Comparison of ENCODE assay signal across 8 mouse cellular contexts in genomic region chr5:127243611-127244010, GRCm38 (mm10). TPM values are rescaled to one million over a fixed set of nuclear protein-coding genes. Genes with fewer than 3 reads are reported as not detected.
DNase-seq lines count a peak whose midpoint lies in the region; ATAC-seq and TF ChIP-seq lines count a peak whose summit lies in the region.

No protein-coding gene starts in this region.

- H3K4me2 ChIP-seq in heart, embryonic 12.5 days = peak overlapping the region; percentile 91
- H3K4me2 ChIP-seq in embryonic facial prominence, embryonic 15.5 days (replicated peaks) = peak overlapping the region; percentile 88
- H3K4me2 ChIP-seq in limb, embryonic 14.5 days (replicated peaks; ENCODE audit: low read depth, low read length, severe bottlenecking) = peak overlapping the region; percentile 84

- no peaks in the 10 kb centered on the region for H3K9me3 ChIP-seq in heart, embryonic 12.5 days (replicated peaks)
- no peaks in the 10 kb centered on the region for H3K9me3 ChIP-seq in embryonic facial prominence, embryonic 15.5 days (replicated peaks)
- no peaks in the 10 kb centered on the region; the same call in 1 of the 2 replicates for H3K9me3 ChIP-seq in limb, embryonic 14.5 days (ENCODE audit: control insufficient read depth, low read length)

- no peak for TF ChIP-seq POLR2A in limb, embryonic 14.5 days (IDR thresholded peaks at IDR 0.05; ENCODE audit: borderline replicate concordance, extremely low read depth, insufficient read depth, insufficient read length)

- no peaks in the 10 kb centered on the region for H3K36me3 ChIP-seq in heart, embryonic 12.5 days
- H3K36me3 ChIP-seq in embryonic facial prominence, embryonic 15.5 days = no peaks in the 10 kb centered on the region
- H3K36me3 ChIP-seq in limb, embryonic 14.5 days (ENCODE audit: control insufficient read depth, insufficient read depth, low read length) = no peaks in the 10 kb centered on the region

- WGBS in heart, embryonic 12.5 days = 8% methylated on average over 13 of the region's 13 CpGs
- 8% methylated on average over 13 of the region's 13 CpGs for WGBS in embryonic facial prominence, embryonic 15.5 days
- WGBS in limb, embryonic 14.5 days = 7% methylated on average over 13 of the region's 13 CpGs

- H3K27ac ChIP-seq in heart, embryonic 12.5 days (ENCODE audit: poor library complexity, severe bottlenecking) = no peak overlapping the region
- H3K27ac ChIP-seq in embryonic facial prominence, embryonic 15.5 days (replicated peaks) = no peak overlapping the region
- no peak overlapping the region for H3K27ac ChIP-seq in limb, embryonic 14.5 days (replicated peaks; ENCODE audit: low read depth, low read length)

- ATAC-seq in heart, embryonic 12.5 days (ENCODE audit: insufficient number of reproducible peaks, low FRiP score) = no peak
- ATAC-seq in embryonic facial prominence, embryonic 15.5 days (ENCODE audit: insufficient number of reproducible peaks, low FRiP score, low TSS enrichment, low read depth) = no peak
- ATAC-seq in limb, embryonic 14.5 days (ENCODE audit: low FRiP score, low read depth) = no peak

- peak overlapping the region; percentile 71 for H3K4me3 ChIP-seq in heart, embryonic 12.5 days
- peak overlapping the region; percentile 79 for H3K4me3 ChIP-seq in embryonic facial prominence, embryonic 15.5 days (replicated peaks)
- H3K4me3 ChIP-seq in limb, embryonic 14.5 days (replicated peaks; ENCODE audit: low read length) = peak overlapping the region; percentile 77

- intact Hi-C loops in heart, postnatal 36 days (cut with DNase I) = no loop called here
- intact Hi-C loops in left cerebral cortex, postnatal 4 days (cut with DNase I) = loop anchor here (10.0 kb wide), 1 partner anchor 241 kb away; no protein-coding TSS in a partner anchor

- H3K27me3 ChIP-seq in heart, embryonic 12.5 days (replicated peaks) = peaks cover 60% of the 10 kb centered on the region
- peaks cover 24% of the 10 kb centered on the region for H3K27me3 ChIP-seq in embryonic facial prominence, embryonic 15.5 days
- peaks cover 9% of the 10 kb centered on the region; the same call in 1 of the 2 replicates for H3K27me3 ChIP-seq in limb, embryonic 14.5 days (ENCODE audit: control insufficient read depth, insufficient read depth, low read length)

- H3K4me1 ChIP-seq in heart, embryonic 12.5 days (replicated peaks) = peaks cover 19% of the 10 kb centered on the region
- peaks cover 39% of the 10 kb centered on the region for H3K4me1 ChIP-seq in embryonic facial prominence, embryonic 15.5 days
- peaks cover 20% of the 10 kb centered on the region for H3K4me1 ChIP-seq in limb, embryonic 14.5 days (ENCODE audit: control insufficient read depth, insufficient read depth, low read length)

- peak overlapping the region; percentile 50 for H3K9ac ChIP-seq in heart, embryonic 12.5 days
- H3K9ac ChIP-seq in embryonic facial prominence, embryonic 15.5 days = peak overlapping the region; percentile 44; the same call in 1 of the 2 replicates
- H3K9ac ChIP-seq in limb, embryonic 14.5 days (ENCODE audit: low read depth, low read length, severe bottlenecking) = peak overlapping the region; percentile 72

- DNase-seq in heart, postnatal 36 days = no peak
- peak; percentile 73 for DNase-seq in brain, adult 2 months (ENCODE audit: low read depth, low spot score)
- no peak for DNase-seq in limb, embryonic 14.5 days (ENCODE audit: low spot score)
- DNase-seq in ovary, postnatal 14 days (ENCODE audit: low spot score) = no peak
- DNase-seq in thymus, postnatal 10 days (ENCODE audit: low spot score in 2 of 2) = no peak
- no peak for DNase-seq in left cerebral cortex, postnatal 4 days

RNA-seq across cellular contexts. Expression of gene Tmem132c, which starts 2.0 kb away (rescaled TPM):
- polyA plus RNA-seq in heart, embryonic 12.5 days (2016; fragmentation: Nextera tagmentation; extraction: Ambion mirVana) = 3.4 and 3.6 TPM in 2 replicates
- under 1 TPM; 0.11 TPM for total RNA-seq in heart, postnatal 36 days (2021)
- 28.5 and 33.0 TPM in 2 replicates for polyA plus RNA-seq in embryonic facial prominence, embryonic 15.5 days (2015; fragmentation: Nextera tagmentation; extraction: Ambion mirVana)
- 27.2 and 29.4 TPM in 2 replicates for polyA plus RNA-seq in limb, embryonic 14.5 days (2012; rRNA removed)
- 33.2 and 40.4 TPM in 2 replicates for polyA plus RNA-seq in limb, embryonic 14.5 days (2014; fragmentation: Nextera tagmentation; extraction: Ambion mirVana)
- total RNA-seq in left cerebral cortex, postnatal 4 days (2021) = 10 to 100 TPM; 10.4 to 11.6 TPM
